Mouse (Mus musculus) heart, adult 18-20 months (tissue): ENCODE measurements around the gene Mmp19. TPM values are rescaled to one million over a fixed set of nuclear protein-coding genes. Genes with fewer than 3 reads are reported as not detected.

Experiments
- DNase-seq, 2 experiments: peaks; one replicate each; pipeline ENCODE4 v3.0.0; 2021 to 2022; ENCODE audit warnings: mixed read lengths in 1 of 2
- total RNA-seq, 2 experiments: library from RNA; stranded (reverse); gene quantifications; 2 replicates each; pipeline ENCODE4 v1.2.3; 2021

Gene Mmp19
- total RNA-seq, 2 experiments from 2014 or later: 1.9 to 3.7 TPM

DNA sequence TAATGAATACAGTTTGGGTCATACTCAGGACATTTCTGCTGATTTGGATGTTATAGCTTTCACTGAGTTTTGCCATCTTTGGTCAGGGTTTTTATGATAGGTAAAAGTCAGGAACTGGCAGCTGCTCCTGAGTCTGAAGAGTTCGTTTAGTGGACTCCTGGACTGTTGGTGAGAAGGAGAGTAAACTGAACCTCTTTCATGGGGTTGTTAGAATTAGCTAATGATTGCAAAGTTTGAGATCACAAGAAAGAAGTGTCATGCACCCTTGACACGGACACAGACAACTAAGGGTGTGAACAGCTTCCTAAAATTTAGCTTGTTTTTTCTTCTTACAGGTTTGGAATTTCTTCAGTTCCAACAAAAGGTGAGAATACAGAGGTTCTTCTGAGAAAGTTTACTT is 57.7 kb downstream of the Mmp19 start:
- DNase-seq: no peak

DNA sequence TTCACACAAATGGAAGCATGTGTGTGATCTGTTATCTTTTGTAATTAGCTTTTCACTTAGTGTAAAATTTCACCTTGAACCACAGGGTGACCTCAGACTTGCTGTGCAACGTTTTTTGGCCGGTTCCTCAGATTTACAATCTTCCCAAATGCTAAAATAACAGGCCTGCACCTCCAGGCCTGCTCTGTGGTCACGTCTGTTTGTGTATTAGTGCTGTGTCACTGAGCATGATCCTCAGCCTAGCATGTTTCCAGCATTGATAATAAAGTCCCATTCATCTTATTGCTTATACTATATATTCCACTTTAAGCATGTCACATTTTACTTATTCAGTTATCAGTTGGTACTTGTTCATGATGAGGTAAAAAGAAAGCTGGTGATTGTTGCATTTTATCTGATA is 59.6 kb downstream of the Mmp19 start:
- no peak for DNase-seq

Other genes with a start within 250 kb of the Mmp19 start
- gene Zc3h10, start 243.1 kb upstream of the Mmp19 start, total RNA-seq: 1 to 10 TPM; 7.7 to 8.2 TPM
- gene Rpl41, start 241.6 kb upstream of the Mmp19 start, total RNA-seq: 1,000 to 10,000 TPM; 1,490 to 1,551 TPM
- gene Pa2g4, start 224.9 kb upstream of the Mmp19 start, total RNA-seq: 10 to 100 TPM; 43.1 to 46.0 TPM
- gene Erbb3, start 201.3 kb upstream of the Mmp19 start, total RNA-seq: 1 to 10 TPM; 6.4 to 8.6 TPM
- 100 to 1,000 TPM; 257 to 282 TPM for gene Rps26, start 164.2 kb upstream of the Mmp19 start, total RNA-seq
- gene Ikzf4, start 144.9 kb upstream of the Mmp19 start, total RNA-seq: 1 to 10 TPM; 1.7 to 1.8 TPM
- 10 to 100 TPM; 22.3 to 28.2 TPM for gene Suox, start 116.8 kb upstream of the Mmp19 start, total RNA-seq
- 10 to 100 TPM; 76.5 to 84.4 TPM for gene Rab5b, start 94.6 kb upstream of the Mmp19 start, total RNA-seq
- gene Pmel, start 86.7 kb upstream of the Mmp19 start, total RNA-seq: 1 to 10 TPM in 1 of 2 experiments, under 1 TPM in 1; 0.65 to 1.1 TPM
- 1 to 10 TPM; 8.2 to 9.1 TPM for gene Cdk2, start 85.9 kb upstream of the Mmp19 start, total RNA-seq
- gene Dgka, start 46.1 kb upstream of the Mmp19 start, total RNA-seq: 10 to 100 TPM; 11.5 to 16.1 TPM
- gene Pym1, start 43.0 kb upstream of the Mmp19 start, total RNA-seq: 10 to 100 TPM in 1 of 2 experiments, 1 to 10 TPM in 1; 10.0 to 10.1 TPM
- 10 to 100 TPM; 34.0 to 35.3 TPM for gene Dnajc14, start 13.2 kb downstream of the Mmp19 start, total RNA-seq
- 1 to 10 TPM; 4.6 to 5.6 TPM for gene Tmem198b, start 13.5 kb downstream of the Mmp19 start, total RNA-seq
- gene Sarnp, start 26.4 kb downstream of the Mmp19 start, total RNA-seq: 10 to 100 TPM; 35.6 to 39.7 TPM
- 1 to 10 TPM; 8.1 to 9.7 TPM for gene Ormdl2, start 30.7 kb downstream of the Mmp19 start, total RNA-seq
- 1 to 10 TPM; 2.3 to 2.6 TPM for gene Gdf11, start 100.8 kb downstream of the Mmp19 start, total RNA-seq
- 100 to 1,000 TPM; 144 to 158 TPM for gene Cd63, start 110.1 kb downstream of the Mmp19 start, total RNA-seq
- 1 to 10 TPM; 4.3 to 4.7 TPM for gene Rdh5, start 132.0 kb downstream of the Mmp19 start, total RNA-seq
- gene Bloc1s1, start 133.1 kb downstream of the Mmp19 start, total RNA-seq: 100 to 1,000 TPM; 194 to 199 TPM
- gene Itga7, start 142.9 kb downstream of the Mmp19 start, total RNA-seq: 100 to 1,000 TPM; 144 to 148 TPM
- not detected for gene Mettl7b, start 170.1 kb downstream of the Mmp19 start, total RNA-seq
- gene Olfr9, start 198.5 kb downstream of the Mmp19 start, total RNA-seq: not detected
- not detected for gene Olfr763, start 219.9 kb downstream of the Mmp19 start, total RNA-seq
- gene Olfr764-ps1, start 249.0 kb downstream of the Mmp19 start, total RNA-seq: not detected